Comparison of ENCODE assay signal across 8 mouse cellular contexts in genomic region chr14:54935904-54936830, GRCm38 (mm10). TPM values are rescaled to one million over a fixed set of nuclear protein-coding genes. Genes with fewer than 3 reads are reported as not detected.
DNase-seq lines count a peak whose midpoint lies in the region; TF ChIP-seq lines count a peak whose summit lies in the region.
"Had no signal": no experiment of that assay in that cellular context is flagged by ENCODE, and none has a peak within 500 bp of the region (broad histone marks: within the 10 kb centered on the region; RNA-seq: fewer than 3 reads in every experiment).

Gene Cmtm5 (plus strand): TSS chr14:54936261.

- DNase-seq in brain, adult 2 months (ENCODE audit: low read depth, low spot score), result peak; percentile 95
- peak; percentile 62 to 74 for DNase-seq in cerebellum, postnatal 10 days
- peak; percentile 48 to 49 for DNase-seq in heart, postnatal 10 days
- DNase-seq in left cerebral cortex, adult 8-10 months (ENCODE audit: low spot score in 2 of 2), result peak in 1 of 2 experiments; percentile 86
- no peak for DNase-seq in spleen, adult 12 weeks (ENCODE audit: low spot score)
- DNase-seq in ovary, postnatal 14 days (ENCODE audit: low spot score), result no peak
- DNase-seq: liver, embryonic 13.5 days had no signal

- H3K27ac ChIP-seq in olfactory bulb, adult 2 months (ENCODE audit: insufficient read depth, low read depth, low read length), result peak within 1 kb of the TSS; percentile 76
- H3K27ac ChIP-seq: liver, embryonic 13.5 days had no signal

- no peak for TF ChIP-seq POLR2A in olfactory bulb, adult 2 months (IDR thresholded peaks at IDR 0.05; ENCODE audit: insufficient read depth, low read depth, low read length)

- intact Hi-C loops in heart, postnatal 10 days (cut with DNase I), result no loop called here

- H3K4me3 ChIP-seq in olfactory bulb, adult 2 months (ENCODE audit: insufficient read depth, low read depth, low read length), result peak within 1 kb of the TSS; percentile 38
- H3K4me3 ChIP-seq: liver, embryonic 13.5 days had no signal

- 51% methylated on average over 8 of the region's 8 CpGs for WGBS in olfactory bulb, adult 2 months

- H3K4me1 ChIP-seq in olfactory bulb, adult 2 months (ENCODE audit: control insufficient read depth, insufficient read depth, low read length), result peaks cover 19% of the 10 kb centered on the region
- H3K4me1 ChIP-seq: liver, embryonic 13.5 days had no signal

- TF ChIP-seq CTCF in olfactory bulb, adult 2 months (IDR thresholded peaks at IDR 0.05; ENCODE audit: insufficient read depth, low read depth, low read length), result no peak

RNA-seq across cellular contexts. Expression of gene Cmtm5, which starts in this region (rescaled TPM):
- under 1 TPM in 1 of 2 experiments, not detected in 1; 0.91 TPM for total RNA-seq in heart, postnatal 10 days (2021)
- total RNA-seq in left cerebral cortex, adult 8-10 months (2022), result 10 to 100 TPM; 60.3 to 67.9 (median 64.0) TPM
- not detected in 2 replicates for polyA plus RNA-seq in olfactory bulb, adult 2 months (2012; ENCODE audit: insufficient read depth, insufficient read length, low replicate concordance, missing spikeins)

Comparison
In these comparisons a context has a peak if more than half of its experiments do, and no peak if none do; other contexts are left out.
1. RNA of gene Cmtm5 (total RNA-seq): 60.3 to 67.9 TPM in left cerebral cortex, adult 8-10 months; 0.91 TPM in heart, postnatal 10 days; every median in the first group is over 10 times any median in the second.
2. Peak in DNase-seq in heart, postnatal 10 days; RNA of the gene not detected or under 1 TPM.
3. DNase-seq: peak in brain, adult 2 months (single experiment) and cerebellum, postnatal 10 days (2 of 2); none in spleen, adult 12 weeks (single experiment) and ovary, postnatal 14 days (single experiment).